Mouse (Mus musculus): Measurements from ENCODE around the gene Zfr2.

Zfr2 gene

DNA sequence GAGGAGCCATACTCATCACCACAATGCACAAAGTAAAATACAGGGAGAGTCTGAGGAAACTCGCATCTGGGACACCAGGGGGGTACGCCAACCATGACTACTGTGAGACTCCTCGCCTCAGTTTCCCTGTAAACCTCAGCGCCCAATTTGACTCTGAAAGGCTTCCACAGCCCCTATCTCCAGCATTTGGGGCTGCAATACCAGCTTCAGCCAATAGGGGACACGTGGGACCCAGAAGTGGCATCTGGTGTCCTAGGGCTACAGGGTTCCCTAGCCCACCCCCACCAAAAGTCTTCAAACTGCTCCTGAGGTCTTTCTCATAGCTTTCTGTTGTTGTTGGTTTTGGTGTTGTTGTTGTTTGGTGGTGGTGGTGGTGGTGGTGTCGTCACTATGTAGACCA lies 55.6 kb downstream of the Zfr2 start:
- DNase-seq = peak; percentile 70

DNA sequence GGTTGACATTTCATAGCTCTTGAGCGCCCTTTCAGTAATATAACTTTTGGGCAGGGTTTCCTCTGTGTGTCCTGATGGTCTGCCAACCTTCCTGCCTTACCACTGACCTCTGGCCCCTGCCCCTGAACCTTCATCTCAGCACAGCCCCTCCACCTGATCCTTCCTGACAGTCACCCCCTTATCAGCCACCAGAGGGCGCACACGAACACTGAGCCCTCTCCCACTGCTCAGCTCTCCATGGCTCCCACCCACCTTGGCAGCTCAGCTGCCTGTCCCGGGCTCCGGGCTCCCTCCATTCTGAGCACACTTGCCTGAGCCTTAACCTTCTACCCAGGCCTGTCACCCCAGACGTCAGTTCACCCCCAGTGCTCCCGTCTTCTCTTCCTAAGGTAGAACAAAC lies 56.3 kb downstream of the Zfr2 start:
- DNase-seq = peak; percentile 75

DNA sequence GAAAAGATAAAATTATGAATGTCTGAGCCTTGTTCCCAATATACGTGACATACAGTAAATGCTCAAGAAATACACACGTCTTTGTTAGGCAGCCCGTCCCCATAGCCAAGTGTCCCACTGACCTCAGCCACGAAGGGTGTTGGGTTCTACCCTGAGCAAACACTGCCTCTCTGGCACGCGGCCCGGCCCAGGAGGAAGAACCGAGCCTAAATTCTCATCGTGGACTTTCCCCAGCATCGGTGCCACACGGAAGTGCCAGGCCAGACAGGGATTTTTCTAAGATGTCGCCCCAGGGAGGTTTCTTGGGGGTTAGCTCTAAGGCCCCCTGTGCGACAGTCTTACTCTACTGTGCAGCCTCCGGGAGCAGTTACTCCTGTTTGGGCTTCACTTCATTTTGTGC lies 56.9 kb downstream of the Zfr2 start:
- DNase-seq = peak; percentile 37

DNA sequence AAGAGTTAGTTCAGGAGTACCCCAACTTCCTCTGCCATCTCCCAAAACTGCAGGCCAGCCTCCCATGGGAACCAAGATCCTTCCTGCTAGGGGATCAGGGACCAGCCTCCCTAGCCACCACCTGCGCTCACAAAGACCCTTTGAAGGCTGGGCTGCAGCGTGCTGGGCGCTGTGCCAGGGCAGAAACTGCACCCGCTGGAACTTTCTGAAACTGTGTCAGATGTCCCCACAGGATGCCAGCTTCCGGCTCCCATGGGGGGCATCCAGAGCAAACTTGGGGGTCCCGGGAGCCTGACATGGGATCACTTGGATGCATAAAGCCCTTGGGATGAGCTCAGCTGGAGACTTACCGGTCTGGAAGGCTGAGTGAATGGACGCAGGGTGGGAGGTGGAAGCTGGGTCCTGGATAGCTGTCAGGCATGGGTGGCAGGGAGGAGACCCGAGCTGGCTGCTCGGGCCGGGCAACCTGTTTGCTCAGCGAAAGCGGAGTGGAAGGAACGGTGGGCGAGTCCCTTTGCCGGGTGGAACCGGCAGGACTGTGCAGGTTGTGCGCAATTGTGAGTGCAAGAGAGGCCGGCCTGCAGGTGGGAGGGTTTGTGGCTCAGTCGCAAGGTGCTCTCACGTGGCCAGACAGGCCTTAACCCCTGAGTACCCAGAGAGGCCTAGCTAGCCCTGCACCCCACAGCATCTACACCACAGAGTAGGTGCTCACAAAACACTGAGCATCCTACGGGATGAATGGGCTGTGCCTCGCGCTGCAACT lies 57.9 kb downstream of the Zfr2 start:
- DNase-seq = peak; percentile 39

DNA sequence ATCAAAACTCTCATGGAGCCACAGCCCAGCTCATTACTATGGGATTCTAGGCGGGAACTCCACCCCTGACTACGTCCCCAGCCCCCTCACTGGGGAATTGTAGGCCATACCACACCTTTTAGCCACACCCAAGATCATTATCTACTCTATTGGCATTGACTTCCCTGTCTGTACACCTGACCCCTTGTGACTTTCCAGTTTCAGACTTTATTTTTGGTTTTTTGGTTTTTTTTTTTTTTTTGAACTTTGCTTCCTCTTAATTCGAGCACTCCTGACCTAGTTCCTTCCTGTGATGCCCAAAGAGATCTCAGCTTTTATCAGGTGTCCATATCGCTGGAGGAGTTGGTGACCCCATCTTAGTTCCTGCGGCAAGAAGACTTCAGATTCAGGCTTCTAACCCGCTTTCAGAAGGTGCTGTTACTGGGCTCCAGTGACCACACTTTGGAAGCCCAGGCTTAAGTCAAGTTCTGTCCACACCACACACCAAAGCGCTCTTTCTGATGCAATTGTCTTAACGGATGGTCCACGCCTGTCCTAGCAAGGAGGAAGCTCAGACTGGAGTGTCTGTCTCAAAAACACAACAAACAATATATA lies 58.7 kb downstream of the Zfr2 start, which contains the start of gene Tjp3:
Gene Tjp3, minus strand, starts transcription at position 71 of the 594 bp plus-strand sequence.
- no peak for DNase-seq

DNA sequence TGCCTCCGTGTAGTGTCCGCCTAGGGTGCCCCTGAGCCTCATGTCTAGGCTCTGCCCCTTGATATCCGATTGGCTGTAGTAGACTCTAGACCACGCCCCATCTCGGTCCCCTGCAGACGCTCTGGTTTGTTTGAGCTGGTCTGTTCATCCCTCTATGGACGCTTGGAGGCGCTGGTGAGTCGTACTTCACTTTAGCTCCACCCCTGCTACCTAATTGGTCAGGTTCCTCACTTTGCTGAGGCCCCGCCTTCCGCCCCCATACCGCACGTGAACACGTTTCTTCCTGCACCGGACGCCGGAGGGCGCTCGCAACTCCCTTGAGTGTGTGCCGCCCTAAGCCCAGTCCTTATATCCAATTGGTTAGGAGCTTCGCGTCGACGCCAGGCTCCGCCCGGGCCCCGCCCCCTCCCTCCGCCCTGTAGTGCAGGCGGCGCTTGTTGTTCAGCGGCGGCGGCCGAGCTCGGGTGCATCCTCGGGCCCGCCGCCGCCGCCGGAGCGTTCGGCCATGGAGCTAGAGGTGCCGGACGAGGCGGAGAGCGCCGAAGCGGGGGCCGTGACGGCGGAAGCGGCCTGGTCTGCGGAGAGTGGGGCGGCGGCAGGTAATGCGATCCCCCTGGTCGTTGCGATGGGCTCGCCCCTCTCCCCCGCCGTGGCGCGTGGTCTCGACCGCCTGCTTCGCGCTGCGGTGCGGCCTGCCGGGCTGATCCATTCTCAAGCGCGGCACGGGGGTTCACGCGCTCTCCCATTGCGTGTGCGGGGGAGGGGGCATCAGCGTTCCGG lies 59.8 kb downstream of the Zfr2 start, which contains the start of gene Pip5k1c:
Gene Pip5k1c, plus strand, starts transcription at position 410 of the 780 bp plus-strand sequence.
- peak; percentile 99 for DNase-seq

DNA sequence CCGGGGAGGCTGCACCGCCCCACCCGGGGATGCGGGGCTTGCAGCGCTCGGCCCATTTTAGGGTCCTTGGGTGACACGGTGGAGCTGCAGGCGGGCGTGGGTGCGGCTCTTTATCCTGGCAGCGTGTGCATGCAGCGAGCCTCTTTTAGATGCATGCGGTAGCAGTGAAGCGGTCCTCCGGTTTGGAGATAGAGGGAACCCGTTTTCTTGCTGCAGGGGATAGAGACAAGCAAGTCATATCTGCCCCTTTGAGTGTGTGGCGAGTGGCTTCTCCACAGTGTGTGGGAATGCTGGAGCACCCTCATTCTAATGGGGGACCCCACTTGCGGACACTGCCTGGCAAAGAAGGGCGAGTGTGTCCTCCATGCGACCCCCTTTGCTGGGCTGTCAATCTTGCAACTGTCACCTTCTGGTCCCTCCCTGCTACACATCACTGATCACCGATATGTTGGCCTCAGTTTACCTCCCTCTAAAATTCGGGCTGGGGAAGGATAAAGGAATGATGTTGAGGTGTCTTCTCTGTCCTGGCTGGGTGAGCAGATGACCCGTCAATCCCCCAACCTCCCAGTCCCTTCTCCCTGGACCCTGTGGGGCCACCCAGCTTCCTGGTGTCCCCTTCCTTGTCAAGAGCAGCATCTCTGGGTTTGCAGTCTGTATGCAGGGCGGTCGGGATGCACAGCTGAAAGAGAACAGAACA lies 60.5 kb downstream of the Zfr2 start:
- no peak for DNase-seq

DNA sequence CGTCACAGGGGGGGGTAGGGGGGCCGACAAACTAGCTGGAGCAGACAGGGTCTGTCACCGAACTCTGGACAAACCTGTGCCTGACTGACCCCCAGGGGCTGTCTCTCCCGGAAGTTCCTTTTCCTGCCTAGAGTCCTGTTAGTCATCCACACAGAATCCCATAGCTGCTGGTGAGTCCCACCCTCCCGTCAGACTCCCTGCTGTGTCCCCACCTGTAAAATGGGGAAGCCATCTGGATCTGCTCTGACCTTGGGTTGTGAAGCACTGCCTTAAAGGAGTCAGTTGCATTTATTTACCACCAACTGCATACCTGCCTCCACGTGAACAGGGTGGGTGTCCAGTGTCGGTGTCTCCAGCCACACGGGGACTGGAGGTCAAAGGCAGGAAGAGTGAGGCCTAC lies 61.5 kb downstream of the Zfr2 start:
- DNase-seq = no peak

DNA sequence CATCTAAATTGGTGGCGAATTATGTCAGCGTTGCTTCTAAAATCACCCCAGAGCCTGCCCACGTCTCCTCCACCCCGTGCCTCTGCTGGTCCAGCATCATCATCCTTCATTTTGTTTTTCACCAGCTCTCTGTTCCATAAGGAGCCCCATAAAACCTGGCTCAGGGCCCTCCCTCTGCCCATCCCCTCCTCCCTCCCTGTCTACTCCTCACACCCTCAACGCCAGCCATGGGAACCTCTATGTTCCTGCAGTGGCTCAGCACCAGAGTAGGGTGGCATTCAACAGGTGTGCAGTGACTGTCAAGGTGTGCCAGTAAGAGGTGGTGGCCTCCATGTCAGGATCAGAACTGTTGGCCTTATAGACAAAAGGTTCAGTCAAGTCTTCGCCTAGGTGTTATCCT lies 62.2 kb downstream of the Zfr2 start:
- no peak for DNase-seq

DNA sequence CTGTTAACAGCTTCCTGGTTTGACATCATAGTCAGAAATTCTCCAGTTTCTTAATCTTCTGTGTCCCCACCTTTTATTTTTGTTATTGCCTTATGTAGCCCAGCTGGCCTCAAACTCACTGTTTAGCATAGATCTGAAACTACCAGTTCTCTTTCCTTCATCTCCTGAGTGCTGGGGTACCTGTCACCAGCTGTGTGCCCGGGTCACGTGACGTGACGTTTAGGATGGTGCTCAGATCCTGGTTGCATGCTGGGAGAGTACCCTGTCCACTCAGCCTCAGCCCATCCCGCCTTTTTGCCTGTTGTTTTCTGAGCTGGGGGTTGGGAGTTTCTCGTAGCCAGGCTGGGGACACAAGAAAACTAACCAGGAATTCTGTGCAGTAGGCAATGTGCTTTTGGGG lies 64.3 kb downstream of the Zfr2 start:
- DNase-seq = no peak

DNA sequence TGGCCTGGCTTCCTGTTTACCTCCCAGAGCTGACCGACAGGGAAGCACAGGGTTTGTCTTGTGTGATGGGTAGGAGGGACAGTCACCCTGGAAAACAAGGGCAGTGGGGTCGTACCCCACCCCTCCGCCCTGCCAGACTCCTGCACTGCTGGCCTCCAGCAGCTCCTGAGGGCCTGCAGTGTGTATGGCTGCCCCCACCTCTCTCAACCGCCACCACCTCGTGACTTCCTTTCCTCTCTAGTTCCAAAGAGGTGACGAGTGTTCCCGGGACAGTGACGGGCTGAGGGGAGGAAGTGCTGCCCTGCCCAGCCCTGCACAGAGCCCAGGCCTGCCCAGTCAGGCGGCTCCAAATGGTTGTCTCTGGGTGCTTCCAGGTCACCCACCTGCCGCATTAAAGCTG lies 64.9 kb downstream of the Zfr2 start:
- peak; percentile 66 for DNase-seq

DNA sequence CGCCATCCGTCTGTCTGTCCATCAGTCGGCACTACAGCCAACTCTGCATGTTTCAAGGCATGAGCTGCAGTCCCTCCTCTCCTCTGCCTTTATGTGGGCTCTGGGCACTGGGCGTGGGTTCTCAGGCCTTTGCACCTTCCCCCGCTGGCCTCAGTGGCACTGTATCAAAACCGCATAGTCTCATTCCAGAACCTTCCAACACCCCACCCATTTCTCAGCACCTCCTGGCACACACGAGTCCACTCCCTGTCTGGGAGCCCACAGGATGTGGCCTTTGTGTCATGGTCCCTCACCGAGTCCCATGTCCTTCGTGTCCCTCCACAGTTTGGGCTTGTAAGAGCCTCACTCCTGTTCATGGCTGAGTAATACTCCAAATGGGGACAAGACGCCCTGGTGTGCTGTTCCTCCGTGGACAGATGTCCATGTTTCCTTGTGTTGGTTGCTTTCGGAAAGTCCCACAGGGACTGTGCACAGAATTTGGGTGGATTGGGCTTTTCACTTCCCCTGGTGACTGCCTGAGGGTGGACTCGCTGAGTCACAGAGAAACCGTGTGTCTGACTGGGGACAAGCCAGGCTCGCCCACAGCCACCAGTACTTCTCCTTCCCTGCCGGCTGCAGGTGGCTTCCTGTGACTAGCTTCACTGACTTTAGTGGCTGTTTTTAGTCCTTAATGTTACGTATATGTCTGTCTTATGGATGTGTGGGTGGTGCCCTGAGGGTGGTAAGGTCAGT lies 65.6 kb downstream of the Zfr2 start:
- DNase-seq = peak; percentile 39

DNA sequence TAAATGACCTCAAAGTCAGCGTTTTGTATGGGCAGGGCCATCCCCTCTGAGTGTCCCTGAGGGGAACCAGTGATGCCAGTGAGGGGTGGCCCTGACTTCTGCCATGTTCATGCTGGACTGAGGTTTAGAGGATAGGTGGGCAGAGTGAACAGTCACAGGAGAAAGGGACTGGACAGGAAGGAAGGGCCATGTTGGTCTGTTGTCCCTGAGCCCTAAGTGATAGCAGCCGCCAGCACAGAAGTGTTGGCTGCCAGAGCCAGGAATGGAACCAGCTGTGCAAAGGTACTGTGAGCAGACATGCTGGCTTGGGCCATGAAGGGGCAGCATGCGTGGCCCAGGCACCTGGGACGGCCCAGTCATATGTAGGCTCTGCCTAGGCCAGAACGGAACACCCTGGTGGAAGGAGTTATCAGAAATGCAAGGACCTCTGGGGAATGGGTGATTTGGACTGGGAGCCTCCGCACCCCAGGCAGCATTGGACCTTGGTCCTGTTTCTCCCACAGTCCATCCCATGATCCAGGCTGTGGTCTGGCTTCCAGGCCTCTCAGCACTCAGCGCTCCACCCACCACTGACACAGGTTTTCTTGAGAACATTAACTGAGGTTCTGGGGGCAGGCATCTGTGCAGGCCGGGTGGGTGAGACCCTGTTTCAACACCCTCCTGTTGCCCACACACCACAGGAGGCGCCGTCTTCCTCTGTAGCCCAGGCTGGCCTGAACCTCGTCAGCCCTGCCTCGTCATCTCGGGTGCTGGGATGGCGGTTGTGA lies 66.8 kb downstream of the Zfr2 start:
- DNase-seq = no peak

DNA sequence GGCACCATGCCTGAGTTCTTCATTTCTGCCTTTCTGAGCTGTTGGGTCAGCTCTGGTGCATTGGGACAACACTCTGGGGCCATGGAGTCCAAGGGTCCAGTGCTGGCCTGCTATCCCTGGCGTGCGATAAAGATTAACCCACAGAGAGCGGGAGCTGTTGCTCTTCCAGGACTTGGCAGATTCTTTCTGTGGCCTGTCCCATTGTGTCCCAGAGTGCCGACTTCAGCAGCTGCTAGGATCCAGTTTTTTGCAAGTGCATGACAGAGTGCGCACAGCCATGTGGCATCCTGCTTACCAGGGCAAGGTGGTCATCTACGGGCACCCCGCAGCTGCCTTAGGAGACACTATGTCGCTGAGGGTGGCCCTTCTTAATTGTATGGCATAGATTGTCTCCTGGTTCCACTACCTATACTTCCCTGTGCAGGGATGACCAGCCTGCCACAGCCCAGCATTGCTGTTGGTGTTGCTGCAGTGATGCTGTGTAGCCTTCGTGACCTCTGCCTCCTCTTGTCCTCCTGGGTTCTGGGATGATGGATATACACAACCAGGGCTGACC lies 67.5 kb downstream of the Zfr2 start:
- no peak for DNase-seq

DNA sequence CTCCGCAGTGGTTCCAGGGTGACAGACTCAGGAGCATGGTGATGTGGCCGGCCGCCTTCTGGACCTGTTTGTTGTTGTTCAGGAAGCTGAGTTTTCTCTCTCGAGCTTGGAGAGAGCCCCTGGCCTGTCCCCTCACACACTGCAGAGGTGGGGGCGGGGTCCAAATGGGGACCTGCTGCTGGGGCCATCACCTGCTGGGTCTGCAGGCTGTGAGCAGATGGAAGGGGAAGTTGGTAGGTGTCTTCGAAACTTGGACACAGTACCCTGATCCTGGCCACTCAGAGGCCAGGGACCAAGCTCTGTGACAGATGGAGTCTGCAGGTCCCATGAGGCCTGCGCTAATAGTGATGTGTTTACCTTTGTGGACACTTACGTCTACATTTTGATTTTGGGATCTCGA lies 68.4 kb downstream of the Zfr2 start:
- no peak for DNase-seq

Measured in lung, postnatal 14 days (tissue).